ENCODE assay signal across 18 mouse cellular contexts in the genomic region with DNA sequence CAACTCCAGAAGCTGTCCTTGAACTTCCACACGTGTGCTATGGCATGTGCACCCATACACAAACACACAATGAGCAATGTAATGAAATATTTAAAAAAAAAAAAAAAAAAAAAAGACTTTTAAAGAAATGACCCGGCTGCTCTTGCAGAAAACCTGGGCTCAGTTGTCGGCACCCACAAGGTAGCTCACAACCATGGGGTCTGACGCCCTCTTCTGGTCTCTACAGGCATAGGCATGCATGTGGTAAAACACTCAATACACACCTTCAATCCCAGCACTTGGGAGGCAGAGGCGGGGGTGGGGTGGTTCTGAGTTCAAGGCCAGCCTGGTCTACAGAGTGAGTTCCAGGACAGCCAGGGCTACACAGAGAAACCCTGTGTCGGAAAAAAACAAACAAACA. TPM values are rescaled to one million over a fixed set of nuclear protein-coding genes. Genes with fewer than 3 reads are reported as not detected.
DNase-seq lines count a peak whose midpoint lies in the region; ATAC-seq and TF ChIP-seq lines count a peak whose summit lies in the region.
"Had no signal": no experiment of that assay in that cellular context is flagged by ENCODE, and none has a peak within 500 bp of the region (broad histone marks: within the 10 kb centered on the region; RNA-seq: fewer than 3 reads in every experiment).

No protein-coding gene starts in this region.

- WGBS in forebrain, embryonic 10.5 days, result 88% methylated on average over 6 of the region's 6 CpGs
- WGBS in forebrain, embryonic 15.5 days, result 87% methylated on average over 6 of the region's 6 CpGs
- 84% methylated on average over 6 of the region's 6 CpGs for WGBS in limb, embryonic 12.5 days

- no peaks in the 10 kb centered on the region for H3K9me3 ChIP-seq in forebrain, embryonic 10.5 days
- H3K9me3 ChIP-seq in forebrain, embryonic 15.5 days, result no peaks in the 10 kb centered on the region
- H3K9me3 ChIP-seq in ES-E14 (ENCODE audit: control insufficient read depth, insufficient read depth, low read depth, low read length), result no peaks in the 10 kb centered on the region
- no peaks in the 10 kb centered on the region for H3K9me3 ChIP-seq in limb, embryonic 12.5 days
- H3K9me3 ChIP-seq: embryonic facial prominence, embryonic 12.5 days; heart, embryonic 15.5 days; hindbrain, embryonic 15.5 days; limb, embryonic 15.5 days had no signal

- H3K4me3 ChIP-seq in forebrain, embryonic 10.5 days, result peak overlapping the region; percentile 70; the same call in 1 of the 2 replicates
- no peak overlapping the region for H3K4me3 ChIP-seq in forebrain, embryonic 15.5 days
- peak overlapping the region; percentile 0 to 23; a peak in 1 of 4 replicates for H3K4me3 ChIP-seq in ES-E14 (ENCODE audit: insufficient read depth in 1 of 2, low read depth in 1 of 2, low read length in 2 of 2, poor library complexity in 1 of 2, severe bottlenecking in 1 of 2)
- H3K4me3 ChIP-seq in limb, embryonic 12.5 days (replicated peaks), result no peak overlapping the region
- H3K4me3 ChIP-seq: hindbrain, embryonic 15.5 days; limb, embryonic 15.5 days; myocyte had no signal

- H3K4me2 ChIP-seq in forebrain, embryonic 15.5 days (replicated peaks), result no peak overlapping the region
- H3K4me2 ChIP-seq in limb, embryonic 12.5 days, result peak overlapping the region; percentile 74
- H3K4me2 ChIP-seq: hindbrain, embryonic 15.5 days had no signal

- ATAC-seq in forebrain, embryonic 15.5 days (replicated peaks), result no peak
- no peak for ATAC-seq in limb, embryonic 12.5 days (ENCODE audit: insufficient number of reproducible peaks, insufficient read depth, low FRiP score, low TSS enrichment, low read depth)
- ATAC-seq in inflammation-experienced regulatory T-cells, adult 6 months, result no peak
- ATAC-seq: forebrain, embryonic 14.5 days had no signal

- no peaks in the 10 kb centered on the region for H3K27me3 ChIP-seq in forebrain, embryonic 10.5 days (ENCODE audit: poor library complexity, severe bottlenecking)
- H3K27me3 ChIP-seq in forebrain, embryonic 15.5 days, result no peaks in the 10 kb centered on the region
- H3K27me3 ChIP-seq in limb, embryonic 12.5 days, result no peaks in the 10 kb centered on the region
- H3K27me3 ChIP-seq: embryonic facial prominence, embryonic 12.5 days; heart, embryonic 15.5 days; hindbrain, embryonic 15.5 days; limb, embryonic 15.5 days had no signal

- H3K4me1 ChIP-seq in forebrain, embryonic 10.5 days, result peaks cover 30% of the 10 kb centered on the region
- peaks cover 18% of the 10 kb centered on the region for H3K4me1 ChIP-seq in forebrain, embryonic 15.5 days
- peaks cover 0 to 12% of the 10 kb centered on the region in 2 experiments; a peak in 2 of 4 replicates for H3K4me1 ChIP-seq in ES-E14 (ENCODE audit: control insufficient read depth in 2 of 2, insufficient read depth in 2 of 2, low read length in 2 of 2, poor library complexity in 1 of 2)
- peaks cover 18% of the 10 kb centered on the region for H3K4me1 ChIP-seq in limb, embryonic 12.5 days (replicated peaks)

- in situ Hi-C loops in ES-E14 (cut with MboI; ENCODE audit: low sequenced_read_pairs in 2 of 2, unreplicated experiment in 2 of 2), result loop anchor here in 1 of 2 experiments (25.0 kb wide), 1 partner anchor 984 kb away; the partner anchor contains the start of gene Hmces

- H3K27ac ChIP-seq in forebrain, embryonic 10.5 days, result no peak overlapping the region
- H3K27ac ChIP-seq in forebrain, embryonic 15.5 days (replicated peaks), result no peak overlapping the region
- no peak overlapping the region for H3K27ac ChIP-seq in ES-E14 (ENCODE audit: insufficient read depth, low read depth, low read length, poor library complexity, severe bottlenecking)
- no peak overlapping the region for H3K27ac ChIP-seq in limb, embryonic 12.5 days
- H3K27ac ChIP-seq: embryonic facial prominence, embryonic 12.5 days; heart, embryonic 15.5 days; hindbrain, embryonic 15.5 days; limb, embryonic 15.5 days had no signal

- no peak overlapping the region for H3K9ac ChIP-seq in forebrain, embryonic 15.5 days (replicated peaks)
- H3K9ac ChIP-seq in ES-E14 (ENCODE audit: insufficient read depth, low read depth, low read length, poor library complexity, severe bottlenecking), result no peak overlapping the region; the same call in 1 of the 2 replicates
- no peak overlapping the region for H3K9ac ChIP-seq in limb, embryonic 12.5 days (replicated peaks)
- H3K9ac ChIP-seq: hindbrain, embryonic 15.5 days; limb, embryonic 15.5 days had no signal

- H3K36me3 ChIP-seq in forebrain, embryonic 10.5 days (replicated peaks), result peaks cover 65% of the 10 kb centered on the region
- H3K36me3 ChIP-seq in forebrain, embryonic 15.5 days, result peaks cover 7% of the 10 kb centered on the region; the same call in 1 of the 2 replicates
- peaks cover 53% of the 10 kb centered on the region for H3K36me3 ChIP-seq in ES-E14 (ENCODE audit: control insufficient read depth, insufficient read depth, low read length, poor library complexity, severe bottlenecking)
- peaks cover 64% of the 10 kb centered on the region for H3K36me3 ChIP-seq in limb, embryonic 12.5 days

- DNase-seq in forebrain, embryonic 10.5 days (ENCODE audit: extremely low spot score, low spot score), result no peak
- DNase-seq in 3T3-L1 (ENCODE audit: low read depth, low spot score) (peak; percentile 31), ES-E14 (ENCODE audit: low read depth, low spot score) (peak; percentile 53)
- DNase-seq in adrenal gland, adult (ENCODE audit: inconsistent age in 2 of 2, low spot score in 1 of 2), result no peak
- no peak for DNase-seq in right cerebral cortex, adult 18-20 months
- DNase-seq: gastrocnemius, postnatal 14 days; kidney, postnatal 10 days; right cerebral cortex, postnatal 4 days; thymus, postnatal 25 days had no signal

TF ChIP-seq in ES-E14, 5 proteins besides CTCF, POLR2A, EP300 and RAD21:
- TF ChIP-seq MAFK (IDR thresholded peaks at IDR 0.05; ENCODE audit: insufficient read depth, low read depth, low read length) (no peak), CHD2 (IDR thresholded peaks at IDR 0.05; ENCODE audit: low read depth, low read length) (no peak), HCFC1 (IDR thresholded peaks at IDR 0.05; ENCODE audit: borderline replicate concordance, insufficient read depth, low read length) (no peak), ZNF384 (IDR thresholded peaks at IDR 0.05; ENCODE audit: low read depth, low read length) (peak; percentile 73), ZC3H11A (IDR thresholded peaks at IDR 0.05; ENCODE audit: borderline replicate concordance, low read depth, low read length) (no peak)
TF ChIP-seq in ES-E14: peak in this region for 1.

RNA-seq across cellular contexts. Expression of gene Mcm2, which starts 2.6 kb away (rescaled TPM):
- 305 and 322 TPM in 2 replicates for polyA plus RNA-seq in forebrain, embryonic 10.5 days (2016; fragmentation: Nextera tagmentation; extraction: Ambion mirVana)
- polyA plus RNA-seq in forebrain, embryonic 15.5 days (2015; fragmentation: Nextera tagmentation; extraction: Ambion mirVana), result 70.0 and 75.2 TPM in 2 replicates
- 222 and 237 TPM in 2 replicates for total RNA-seq in ES-E14 (2012; rRNA removed)
- 207 and 208 TPM in 2 replicates for polyA plus RNA-seq in limb, embryonic 12.5 days (2016; fragmentation: Nextera tagmentation; extraction: Ambion mirVana)
- 10 to 100 TPM; 18.8 to 61.4 (median 19.9) TPM for polyA plus RNA-seq in inflammation-experienced regulatory T-cells, adult 6 months (2017; shearing (Covaris generic))

RNA-seq across cellular contexts. Expression of gene Tpra1, which starts 6.1 kb away (rescaled TPM):
- polyA plus RNA-seq in forebrain, embryonic 10.5 days (2016; fragmentation: Nextera tagmentation; extraction: Ambion mirVana), result 47.9 and 51.5 TPM in 2 replicates
- 61.5 and 64.1 TPM in 2 replicates for polyA plus RNA-seq in forebrain, embryonic 15.5 days (2015; fragmentation: Nextera tagmentation; extraction: Ambion mirVana)
- 31.0 and 67.2 TPM in 2 replicates for total RNA-seq in ES-E14 (2012; rRNA removed)
- 75.5 and 76.2 TPM in 2 replicates for polyA plus RNA-seq in limb, embryonic 12.5 days (2016; fragmentation: Nextera tagmentation; extraction: Ambion mirVana)
- polyA plus RNA-seq in inflammation-experienced regulatory T-cells, adult 6 months (2017; shearing (Covaris generic)), result 10 to 100 TPM; 46.5 to 64.8 (median 52.8) TPM

RNA-seq across cellular contexts. Expression of gene Podxl2, which starts 21.1 kb away (rescaled TPM):
- polyA plus RNA-seq in forebrain, embryonic 10.5 days (2016; fragmentation: Nextera tagmentation; extraction: Ambion mirVana), result 44.7 and 52.8 TPM in 2 replicates
- polyA plus RNA-seq in forebrain, embryonic 15.5 days (2015; fragmentation: Nextera tagmentation; extraction: Ambion mirVana), result 590 and 608 TPM in 2 replicates
- total RNA-seq in ES-E14 (2012; rRNA removed), result 5.0 and 5.7 TPM in 2 replicates
- 93.5 and 97.8 TPM in 2 replicates for polyA plus RNA-seq in limb, embryonic 12.5 days (2016; fragmentation: Nextera tagmentation; extraction: Ambion mirVana)
- not detected for polyA plus RNA-seq in inflammation-experienced regulatory T-cells, adult 6 months (2017; shearing (Covaris generic))

RNA-seq across cellular contexts. Expression of gene Abtb1, which starts 54.2 kb away (rescaled TPM):
- polyA plus RNA-seq in forebrain, embryonic 10.5 days (2016; fragmentation: Nextera tagmentation; extraction: Ambion mirVana), result 20.8 and 21.5 TPM in 2 replicates
- 37.6 and 40.0 TPM in 2 replicates for polyA plus RNA-seq in forebrain, embryonic 15.5 days (2015; fragmentation: Nextera tagmentation; extraction: Ambion mirVana)
- total RNA-seq in ES-E14 (2012; rRNA removed), result 33.0 and 55.3 TPM in 2 replicates
- polyA plus RNA-seq in limb, embryonic 12.5 days (2016; fragmentation: Nextera tagmentation; extraction: Ambion mirVana), result 24.6 and 26.7 TPM in 2 replicates
- 10 to 100 TPM; 39.2 to 72.4 (median 62.7) TPM for polyA plus RNA-seq in inflammation-experienced regulatory T-cells, adult 6 months (2017; shearing (Covaris generic))

Comparison
In these comparisons a context has a peak if more than half of its experiments do, and no peak if none do; other contexts are left out.
1. H3K4me3 ChIP-seq: peak in forebrain, embryonic 10.5 days (single experiment) and ES-E14 (2 of 2); none in forebrain, embryonic 15.5 days (single experiment) and limb, embryonic 12.5 days (single experiment).
2. DNase-seq: peak in 3T3-L1 (single experiment) and ES-E14 (single experiment); none in forebrain, embryonic 10.5 days (single experiment), adrenal gland, adult (0 of 2) and right cerebral cortex, adult 18-20 months (single experiment).
3. RNA of gene Podxl2, which starts 21.1 kb away (polyA plus RNA-seq): 590 to 608 TPM in forebrain, embryonic 15.5 days, 93.5 to 97.8 TPM in limb, embryonic 12.5 days and 44.7 to 52.8 TPM in forebrain, embryonic 10.5 days; not detected in inflammation-experienced regulatory T-cells, adult 6 months; every median in the first group is over 10 times any median in the second.